9 mouse cellular contexts compared by ENCODE assay signal in the genomic region with DNA sequence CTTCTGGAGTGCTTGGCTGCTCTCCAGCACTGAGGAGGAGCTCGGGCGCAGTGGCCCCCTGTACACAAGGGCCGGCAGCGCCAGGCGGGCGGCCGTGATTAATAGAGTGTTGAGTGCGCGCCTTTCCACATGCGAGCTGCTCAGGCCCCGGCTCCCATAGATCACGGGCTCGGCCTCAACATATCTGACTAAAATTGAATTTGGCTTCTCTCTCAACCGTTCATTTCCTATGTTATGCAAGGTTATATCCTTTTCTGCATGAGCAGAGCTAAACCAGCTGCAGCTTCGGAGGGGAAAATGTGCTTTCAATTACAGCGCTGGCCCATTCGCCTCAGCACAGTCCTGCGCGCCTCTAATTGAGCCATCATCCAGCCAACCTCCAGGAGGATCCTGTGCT.
DNase-seq lines count a peak whose midpoint lies in the region; ATAC-seq and TF ChIP-seq lines count a peak whose summit lies in the region.
"Had no signal": no experiment of that assay in that cellular context is flagged by ENCODE, and none has a peak within 500 bp of the region (broad histone marks: within the 10 kb centered on the region; RNA-seq: fewer than 3 reads in every experiment).

No protein-coding gene starts in this region.

- TF ChIP-seq POLR2A in cerebellum, adult 2 months (IDR thresholded peaks at IDR 0.05; ENCODE audit: borderline replicate concordance, insufficient read depth, low read length): no peak

- 0 out of 2 replicates have a peak, but pooled peaks cover 4% of the 10 kb centered on the region for H3K36me3 ChIP-seq in forebrain, postnatal 0 days (ENCODE audit: insufficient read depth)
- peaks cover 26% of the 10 kb centered on the region for H3K36me3 ChIP-seq in limb, embryonic 10.5 days
- peaks cover 9% of the 10 kb centered on the region for H3K36me3 ChIP-seq in neural tube, embryonic 11.5 days (ENCODE audit: control insufficient read depth, insufficient read depth, low read length)

- H3K4me1 ChIP-seq in cerebellum, adult 2 months (ENCODE audit: control insufficient read depth, insufficient read depth, low read length): peaks cover 9% of the 10 kb centered on the region; the same call in 1 of the 2 replicates
- H3K4me1 ChIP-seq in forebrain, postnatal 0 days (ENCODE audit: insufficient read depth): 0 out of 2 replicates have a peak, but pooled peaks cover 6% of the 10 kb centered on the region
- peaks cover 23% of the 10 kb centered on the region for H3K4me1 ChIP-seq in limb, embryonic 10.5 days
- no peaks in the 10 kb centered on the region; the same call in 1 of the 2 replicates for H3K4me1 ChIP-seq in neural tube, embryonic 11.5 days (ENCODE audit: control insufficient read depth, insufficient read depth, low read length)

- H3K27me3 ChIP-seq in cerebellum, adult 2 months (ENCODE audit: control insufficient read depth, insufficient read depth, low read length): no peaks in the 10 kb centered on the region
- H3K27me3 ChIP-seq in forebrain, postnatal 0 days (ENCODE audit: insufficient read depth, low read length): no peaks in the 10 kb centered on the region
- no peaks in the 10 kb centered on the region; the same call in 1 of the 2 replicates for H3K27me3 ChIP-seq in limb, embryonic 10.5 days (ENCODE audit: low read depth, poor library complexity, severe bottlenecking)
- no peaks in the 10 kb centered on the region for H3K27me3 ChIP-seq in neural tube, embryonic 11.5 days (ENCODE audit: control insufficient read depth, insufficient read depth, low read length)

- H3K9me3 ChIP-seq in forebrain, postnatal 0 days (ENCODE audit: low read length): no peaks in the 10 kb centered on the region
- 0 out of 2 replicates have a peak, but pooled peaks cover 2% of the 10 kb centered on the region for H3K9me3 ChIP-seq in limb, embryonic 10.5 days (replicated peaks)
- no peaks in the 10 kb centered on the region; the same call in 1 of the 2 replicates for H3K9me3 ChIP-seq in neural tube, embryonic 11.5 days (ENCODE audit: control insufficient read depth, low read length)

- no peak overlapping the region for H3K4me3 ChIP-seq in cerebellum, adult 2 months (replicated peaks; ENCODE audit: insufficient read depth, low read depth, low read length)
- no peak overlapping the region for H3K4me3 ChIP-seq in forebrain, postnatal 0 days (ENCODE audit: low read depth, low read length)
- peak overlapping the region; percentile 21; the same call in 1 of the 2 replicates for H3K4me3 ChIP-seq in limb, embryonic 10.5 days
- H3K4me3 ChIP-seq in neural tube, embryonic 11.5 days (ENCODE audit: low read depth, low read length): no peak overlapping the region
- H3K4me3 ChIP-seq: erythroblast, embryonic 14.5 days had no signal

- no peak overlapping the region for H3K9ac ChIP-seq in forebrain, postnatal 0 days
- H3K9ac ChIP-seq in neural tube, embryonic 11.5 days (ENCODE audit: low read length): no peak overlapping the region

- TF ChIP-seq CTCF in cerebellum, adult 2 months (IDR thresholded peaks at IDR 0.05; ENCODE audit: borderline replicate concordance, insufficient read depth, low read depth, low read length): no peak
- TF ChIP-seq CTCF in forebrain, postnatal 0 days (IDR thresholded peaks at IDR 0.05; ENCODE audit: low read depth): no peak

- no peak overlapping the region for H3K27ac ChIP-seq in cerebellum, adult 2 months (ENCODE audit: insufficient read depth, low read length)
- no peak overlapping the region; the same call in 1 of the 2 replicates for H3K27ac ChIP-seq in forebrain, postnatal 0 days (ENCODE audit: low read depth, low read length)
- peak overlapping the region; percentile 64 for H3K27ac ChIP-seq in limb, embryonic 10.5 days
- H3K27ac ChIP-seq in neural tube, embryonic 11.5 days (ENCODE audit: low read depth, low read length): no peak overlapping the region

- 31% methylated on average over 19 of the region's 19 CpGs for WGBS in cerebellum, adult 2 months
- 23% methylated on average over 19 of the region's 19 CpGs for WGBS in forebrain, postnatal 0 days
- 16% methylated on average over 19 of the region's 19 CpGs for WGBS in limb, embryonic 10.5 days
- WGBS in neural tube, embryonic 11.5 days: 63% methylated on average over 19 of the region's 19 CpGs

- peak overlapping the region; percentile 28 for H3K4me2 ChIP-seq in forebrain, postnatal 0 days (ENCODE audit: low read depth)
- H3K4me2 ChIP-seq in neural tube, embryonic 11.5 days (ENCODE audit: low read depth): no peak overlapping the region

- peak; percentile 43 for ATAC-seq in forebrain, postnatal 0 days
- ATAC-seq in hematopoietic stem cell, adult 5-6 weeks (replicated peaks in 1 of 2; ENCODE audit: insufficient read depth in 1 of 2, low FRiP score in 2 of 2, low TSS enrichment in 1 of 2, low read depth in 1 of 2, poor library complexity in 2 of 2, severe bottlenecking in 2 of 2): peak; percentile 60 to 68
- ATAC-seq in neural tube, embryonic 11.5 days (ENCODE audit: insufficient read depth, low FRiP score, low TSS enrichment): no peak

- DNase-seq in cerebellum, adult 2 months: peak; percentile 30 to 31
- DNase-seq in cerebellum, adult 9-10 months: no peak
- DNase-seq in adrenal gland, postnatal 4 days (ENCODE audit: low spot score in 2 of 2): peak; percentile 14 to 18
- DNase-seq in forebrain, postnatal 0 days: peak; percentile 56
- DNase-seq in limb, embryonic 10.5 days (ENCODE audit: low spot score): peak; percentile 91
- peak; percentile 72 for DNase-seq in neural tube, embryonic 11.5 days (ENCODE audit: low spot score)
- DNase-seq in thymus, postnatal 10 days (ENCODE audit: low spot score in 2 of 2): no peak

Comparison
In these comparisons a context has a peak if more than half of its experiments do, and no peak if none do; other contexts are left out.
1. DNase-seq: peak in cerebellum, adult 2 months (2 of 2), adrenal gland, postnatal 4 days (2 of 2), forebrain, postnatal 0 days (single experiment), limb, embryonic 10.5 days (single experiment) and neural tube, embryonic 11.5 days (single experiment); none in cerebellum, adult 9-10 months (single experiment) and thymus, postnatal 10 days (0 of 2).